Mouse (Mus musculus) heart, adult 2 months (tissue): ENCODE results near the gene Slc6a2. TPM values are rescaled to one million over a fixed set of nuclear protein-coding genes. Genes with fewer than 3 reads are reported as not detected.

Experiments
- DNase-seq, 2 experiments: peaks; one replicate each; pipeline ENCODE4 v3.0.0; 2021
- H3K27ac ChIP-seq: fragments of 200-600 bp; 2 replicates; pipeline ENCODE4 v1.8.1; 2022
- H3K27me3 ChIP-seq: fragments of 200-500 bp; 2 replicates; pipeline ENCODE4 v1.6.1; 2012; ENCODE audit warnings: mild to moderate bottlenecking, low read length, inconsistent platforms, mixed read lengths; ENCODE audit not compliant: control insufficient read depth, insufficient read depth
- H3K36me3 ChIP-seq: fragments of 200-500 bp; 2 replicates; pipeline ENCODE4 v1.6.1; 2012; ENCODE audit warnings: low read length, inconsistent platforms; ENCODE audit not compliant: control insufficient read depth, insufficient read depth
- H3K4me1 ChIP-seq: fragments of 200-500 bp; 2 replicates; pipeline ENCODE4 v1.6.1; 2011; ENCODE audit warnings: low read length; ENCODE audit not compliant: control insufficient read depth, insufficient read depth
- H3K4me3 ChIP-seq: fragments of 200-600 bp; 2 replicates; pipeline ENCODE4 v1.8.1; 2022
- H3K79me2 ChIP-seq: fragments of 200-500 bp; replicated peaks from 2 replicates; pipeline ENCODE4 v1.6.1; 2012; ENCODE audit warnings: mild to moderate bottlenecking, inconsistent platforms, low read length, moderate library complexity, mixed read lengths; ENCODE audit not compliant: control insufficient read depth, insufficient read depth
- H3K9ac ChIP-seq: fragments of 200-500 bp; 2 replicates; pipeline ENCODE4 v1.6.1; 2012; ENCODE audit warnings: low read depth, mild to moderate bottlenecking, control low read depth, inconsistent platforms, low read length, mixed read lengths
- CTCF ChIP-seq: fragments of 200-600 bp; IDR thresholded peaks from 2 replicates; pipeline ENCODE4 v1.8.1; 2022; ENCODE audit warnings: antibody characterized with exemption, mild to moderate bottlenecking, moderate library complexity
- EP300 ChIP-seq: fragments of 200-500 bp; IDR thresholded peaks from 2 replicates; pipeline ENCODE4 v1.6.1; 2011; ENCODE audit warnings: low read depth, low read length, control low read depth; ENCODE audit not compliant: insufficient read depth
- POLR2A ChIP-seq: fragments of 200-500 bp; IDR thresholded peaks from 2 replicates; pipeline ENCODE4 v1.6.1; 2011; ENCODE audit warnings: mild to moderate bottlenecking, low read depth, low read length, control low read depth; ENCODE audit not compliant: insufficient read depth
- WGBS: fragments of 180-500 bp; shearing (Covaris S2); methylation state at CpG from one replicate; pipeline ENCODE4 v1.1.7; 2018; 5-methylcytosine and 5-hydroxymethylcytosine counted together
- intact Hi-C: fragments of 180-260 bp; cut with DNase I; formaldehyde crosslinking; loops from one replicate; pipeline ENCODE4 v1.15.1; 2025
- polyA plus RNA-seq: library from polyadenylated mRNA; depleted of rRNA; stranded (reverse); fragments of >200 nt; gene quantifications from 2 replicates; pipeline ENCODE4 v1.2.3, GENCODE M21; 2012
- total RNA-seq, 2 experiments: library from RNA; stranded (reverse); gene quantifications; 2 replicates each; pipeline ENCODE4 v1.2.3; 2021

Gene Slc6a2
- total and polyA plus RNA-seq, 3 experiments: 0.08 to 0.18 (median 0.14) TPM

DNA sequence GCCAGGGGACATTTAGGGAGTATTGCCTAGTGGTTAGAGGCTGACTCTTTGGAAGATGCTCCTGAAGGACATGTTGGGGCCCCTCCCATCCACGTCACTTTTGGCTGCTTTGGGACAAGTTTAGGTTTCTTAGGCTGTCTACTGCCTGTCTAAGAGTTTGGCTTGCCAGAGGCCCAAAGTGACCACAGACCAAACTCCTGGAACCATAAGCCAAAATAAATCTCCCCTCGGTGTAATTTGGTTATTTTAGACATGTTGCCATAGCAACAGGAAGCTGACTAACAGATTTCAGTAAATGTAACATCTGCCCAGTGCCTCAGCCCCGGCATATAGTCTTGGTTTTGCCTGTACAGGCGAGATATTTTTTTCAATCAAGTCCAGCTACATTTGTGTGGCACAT is 21.8 kb upstream of the Slc6a2 start:
- no peak overlapping the region for H3K4me3 ChIP-seq
- DNase-seq: no peak
- 54% methylated on average over 4 of the region's 4 CpGs for WGBS
- no peaks in the 10 kb centered on the region for H3K36me3 ChIP-seq
- H3K27me3 ChIP-seq: no peaks in the 10 kb centered on the region
- intact Hi-C loops: no loop called here
- TF ChIP-seq POLR2A (no peak), EP300 (no peak), CTCF (no peak)
- no peaks in the 10 kb centered on the region for H3K79me2 ChIP-seq
- H3K27ac ChIP-seq: no peak overlapping the region
- H3K4me1 ChIP-seq: no peaks in the 10 kb centered on the region
- no peak overlapping the region for H3K9ac ChIP-seq

DNA sequence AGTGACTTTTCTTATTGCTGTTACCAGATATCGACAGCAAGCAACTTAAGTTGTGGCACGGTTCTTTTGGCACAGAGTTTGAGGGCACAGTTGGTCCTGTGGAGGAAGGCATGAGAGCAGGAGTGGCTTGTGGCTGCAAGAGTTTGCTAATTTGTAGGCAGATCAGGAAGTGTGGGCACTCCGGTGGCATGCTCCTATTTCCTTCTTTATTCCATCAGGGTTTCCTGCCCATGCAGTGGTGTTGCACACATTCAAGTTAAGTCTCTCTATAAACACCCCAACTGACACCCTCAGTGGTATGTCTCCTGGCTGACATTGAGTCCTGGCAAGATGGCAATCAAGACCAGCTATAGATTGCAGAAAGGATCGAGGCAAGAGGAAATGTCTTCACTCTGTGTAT is 10.8 kb upstream of the Slc6a2 start:
- Histone ChIP-seq H3K79me2 (no peaks in the 10 kb centered on the region), H3K9ac (no peak overlapping the region), H3K4me3 (no peak overlapping the region), H3K4me1 (no peaks in the 10 kb centered on the region), H3K27me3 (no peaks in the 10 kb centered on the region), H3K36me3 (no peaks in the 10 kb centered on the region), H3K27ac (no peak overlapping the region)
- 61% methylated on average over 4 of the region's 4 CpGs for WGBS
- intact Hi-C loops: no loop called here
- no peak for DNase-seq
- TF ChIP-seq CTCF: no peak
- TF ChIP-seq EP300: no peak
- no peak for TF ChIP-seq POLR2A

- Histone ChIP-seq H3K4me1 (no peaks in the 10 kb centered on the region), H3K4me3 (no peak overlapping the region), H3K79me2 (no peaks in the 10 kb centered on the region), H3K27ac (no peak overlapping the region), H3K9ac (no peak overlapping the region), H3K36me3 (no peaks in the 10 kb centered on the region), H3K27me3 (no peaks in the 10 kb centered on the region)
- no peak for TF ChIP-seq POLR2A
- no peak for TF ChIP-seq EP300
- TF ChIP-seq CTCF: no peak
- no peak for DNase-seq
- 68% methylated on average over 12 of the region's 12 CpGs for WGBS
- intact Hi-C loops: no loop called here
Observed at GRCm38 (mm10) chr8:92950639-92951371, 9.1 kb upstream of the Slc6a2 start.

GRCm38 (mm10) chr8:92954044-92954443 is 5.8 kb upstream of the Slc6a2 start:
- no peak overlapping the region for H3K27ac ChIP-seq
- 71% methylated on average over 5 of the region's 5 CpGs for WGBS
- no peaks in the 10 kb centered on the region for H3K36me3 ChIP-seq
- TF ChIP-seq CTCF (no peak), POLR2A (no peak), EP300 (no peak)
- intact Hi-C loops: no loop called here
- no peak overlapping the region for H3K4me3 ChIP-seq
- H3K79me2 ChIP-seq: no peaks in the 10 kb centered on the region
- H3K27me3 ChIP-seq: no peaks in the 10 kb centered on the region
- no peak overlapping the region for H3K9ac ChIP-seq
- H3K4me1 ChIP-seq: no peaks in the 10 kb centered on the region
- DNase-seq: no peak

- Histone ChIP-seq H3K4me3 (0 out of 2 replicates have a peak overlapping the region, but pooled peaks have one; percentile 12), H3K4me1 (no peaks in the 10 kb centered on the region), H3K79me2 (no peaks in the 10 kb centered on the region), H3K36me3 (no peaks in the 10 kb centered on the region), H3K27ac (no peak overlapping the region), H3K27me3 (peaks cover 5% of the 10 kb centered on the region; the same call in 1 of the 2 replicates), H3K9ac (no peak overlapping the region)
- intact Hi-C loops: no loop called here
- peak in 1 of 2 experiments; percentile 27 for DNase-seq
- TF ChIP-seq CTCF (peak; percentile 26), POLR2A (no peak), EP300 (no peak)
- 2% methylated on average over 42 of the region's 42 CpGs for WGBS
Observed at GRCm38 (mm10) chr8:92960451-92960911, 602 bp downstream of the Slc6a2 start.

DNA sequence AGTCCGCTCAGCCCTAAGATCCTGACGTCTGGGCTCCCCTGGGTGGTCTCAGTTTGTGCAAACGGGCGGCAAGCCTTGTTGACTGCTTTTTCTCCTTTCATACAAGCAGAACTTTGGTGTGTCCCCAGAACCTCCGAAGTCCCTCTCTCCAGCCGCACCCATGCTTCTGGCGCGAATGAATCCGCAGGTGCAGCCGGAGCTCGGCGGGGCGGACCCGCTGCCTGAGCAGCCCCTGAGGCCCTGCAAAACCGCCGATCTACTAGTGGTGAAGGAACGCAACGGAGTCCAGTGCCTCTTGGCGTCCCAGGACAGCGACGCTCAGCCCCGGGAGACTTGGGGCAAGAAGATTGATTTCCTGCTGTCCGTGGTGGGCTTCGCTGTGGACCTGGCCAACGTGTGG is 1.2 kb downstream of the Slc6a2 start:
- TF ChIP-seq CTCF (no peak), EP300 (no peak), POLR2A (no peak)
- no peak for DNase-seq

More for the DNA sequence above, 1.2 kb downstream of the Slc6a2 start:
- Histone ChIP-seq H3K27me3 (peaks cover 5% of the 10 kb centered on the region; the same call in 1 of the 2 replicates), H3K4me1 (no peaks in the 10 kb centered on the region), H3K36me3 (no peaks in the 10 kb centered on the region), H3K4me3 (no peak overlapping the region), H3K27ac (no peak overlapping the region), H3K79me2 (no peaks in the 10 kb centered on the region), H3K9ac (no peak overlapping the region)
- intact Hi-C loops: no loop called here
- WGBS: 2% methylated on average over 25 of the region's 25 CpGs
